Mouse (Mus musculus): Measurements from ENCODE around the gene Lce1h. TPM values are rescaled to one million over a fixed set of nuclear protein-coding genes. Genes with fewer than 3 reads are reported as not detected.

The Lce1h gene
- polyA plus RNA-seq (2017; shearing (Covaris generic)) = not detected

DNA sequence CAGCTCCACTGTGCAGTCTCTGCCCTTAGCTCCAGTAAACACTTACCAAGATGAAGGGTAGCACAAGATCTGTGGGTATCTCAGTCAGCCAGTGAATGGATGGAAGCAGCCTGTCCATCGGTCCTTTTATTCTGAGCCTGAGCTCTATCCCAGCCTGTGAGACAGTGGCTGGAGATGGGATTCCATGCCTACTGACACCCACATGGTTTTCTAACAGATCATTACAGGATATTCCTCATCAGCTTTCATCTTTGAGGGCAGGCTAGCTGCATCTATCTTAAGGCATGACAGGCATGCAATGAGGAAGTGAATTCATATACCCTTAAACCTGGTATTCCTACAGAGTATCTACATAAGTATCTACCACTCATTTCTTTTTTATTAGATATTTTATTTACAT is at the start of gene Lce1h:
Gene Lce1h (minus strand): TSS at position 101 of the 400 bp plus-strand sequence.

GRCm38 (mm10) chr3:92807791-92808190 is 42.9 kb upstream of the Lce1h start, which contains the start of gene Lce1k:
Gene Lce1k (minus strand): TSS chr3:92807891.

GRCm38 (mm10) chr3:92790414-92790813 is 25.5 kb upstream of the Lce1h start, which contains the start of gene Lce1j:
Gene Lce1j (minus strand): TSS chr3:92790514.

DNA sequence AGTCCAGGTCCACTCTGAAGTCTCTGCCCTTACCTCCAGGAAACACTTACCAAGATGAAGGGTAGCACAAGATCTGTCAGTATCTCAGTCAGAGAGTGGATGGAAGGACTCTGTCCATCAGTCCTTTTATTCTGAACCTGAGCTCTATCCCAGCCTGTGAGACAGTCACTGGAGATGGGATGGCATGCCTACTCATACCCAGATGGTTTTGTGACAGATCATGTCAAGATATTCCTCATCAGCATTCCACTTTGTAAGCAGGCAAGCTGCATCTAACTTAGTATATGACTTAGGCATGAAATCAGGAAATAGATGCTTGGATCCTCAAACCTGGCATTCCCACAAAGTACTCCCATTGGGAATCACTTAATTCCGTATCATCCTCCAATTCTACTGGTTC is 13.9 kb upstream of the Lce1h start, which contains the start of gene Lce1i:
Gene Lce1i (minus strand): TSS at position 101 of the 400 bp plus-strand sequence.

DNA sequence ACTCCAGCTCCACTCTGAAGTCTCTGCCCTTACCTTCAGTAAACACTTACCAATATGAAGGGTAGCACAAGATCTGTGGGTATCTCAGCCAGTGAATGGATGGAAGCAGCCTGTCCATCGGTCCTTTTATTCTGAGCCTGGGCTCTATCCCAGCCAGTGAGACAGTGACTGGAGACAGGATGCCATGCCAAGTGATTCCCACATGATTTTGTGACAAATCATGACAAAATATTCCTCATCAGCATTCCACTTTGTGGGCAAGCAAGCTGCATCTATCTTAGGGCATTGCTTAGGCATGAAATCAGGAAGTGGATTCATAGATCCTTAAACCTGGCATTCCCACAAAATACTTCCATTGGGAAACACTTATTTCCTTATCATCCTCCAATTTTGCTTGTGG is 12.6 kb downstream of the Lce1h start, which contains the start of gene Lce1g:
Gene Lce1g (minus strand): TSS at position 101 of the 400 bp plus-strand sequence.

DNA sequence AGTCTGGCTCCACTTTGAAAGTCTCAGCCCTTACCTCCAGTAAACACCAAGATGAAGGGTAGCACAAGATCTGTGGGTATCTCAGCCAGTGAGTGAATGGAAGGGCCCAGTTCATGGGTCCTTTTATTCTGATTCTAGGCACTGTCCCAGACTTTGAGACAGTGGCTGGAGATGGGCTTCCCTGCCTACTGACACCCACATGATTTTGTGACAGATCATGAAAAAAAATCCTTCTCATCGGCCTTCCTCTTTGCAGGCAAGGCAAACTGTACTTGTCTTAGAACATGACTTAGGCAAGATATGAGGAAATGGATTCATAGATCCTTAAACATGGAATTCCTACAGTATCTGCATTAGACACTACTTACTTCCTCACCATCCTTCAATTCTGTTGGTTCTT is 25.9 kb downstream of the Lce1h start, which contains the start of gene Gm38119:
Gene Gm38119 (minus strand): TSS at position 101 of the 400 bp plus-strand sequence.

GRCm38 (mm10) chr3:92720250-92720649 is 44.6 kb downstream of the Lce1h start, which contains the start of gene Lce1f:
Gene Lce1f (minus strand): TSS chr3:92720350.

Other genes starting within 250 kb of the Lce1h start
- gene 2310046K23Rik, start 230.6 kb downstream of the Lce1h start, polyA plus RNA-seq (2017; shearing (Covaris generic)) = not detected
- gene Ivl, start 191.3 kb downstream of the Lce1h start, polyA plus RNA-seq (2017; shearing (Covaris generic)) = not detected
- not detected for gene Smcp, start 176.1 kb downstream of the Lce1h start, polyA plus RNA-seq (2017; shearing (Covaris generic))
- not detected for gene 2210017I01Rik, start 157.6 kb downstream of the Lce1h start, polyA plus RNA-seq (2017; shearing (Covaris generic))
- not detected for gene Lce6a, start 143.4 kb downstream of the Lce1h start, polyA plus RNA-seq (2017; shearing (Covaris generic))
- not detected for gene Lce1a1, start 116.8 kb downstream of the Lce1h start, polyA plus RNA-seq (2017; shearing (Covaris generic))
- gene Lce1b, start 108.1 kb downstream of the Lce1h start, polyA plus RNA-seq (2017; shearing (Covaris generic)) = not detected
- gene Lce1a2, start 94.8 kb downstream of the Lce1h start, polyA plus RNA-seq (2017; shearing (Covaris generic)) = not detected
- not detected for gene Lce1c, start 85.8 kb downstream of the Lce1h start, polyA plus RNA-seq (2017; shearing (Covaris generic))
- not detected for gene Lce1d, start 77.9 kb downstream of the Lce1h start, polyA plus RNA-seq (2017; shearing (Covaris generic))
- gene Lce1e, start 56.0 kb downstream of the Lce1h start, polyA plus RNA-seq (2017; shearing (Covaris generic)) = not detected
- gene Lce1f, start 44.7 kb downstream of the Lce1h start, polyA plus RNA-seq (2017; shearing (Covaris generic)) = not detected
- gene Gm38119, start 26.0 kb downstream of the Lce1h start, polyA plus RNA-seq (2017; shearing (Covaris generic)) = not detected
- gene Lce1g, start 12.7 kb downstream of the Lce1h start, polyA plus RNA-seq (2017; shearing (Covaris generic)) = not detected
- not detected for gene Lce1i, start 13.8 kb upstream of the Lce1h start, polyA plus RNA-seq (2017; shearing (Covaris generic))
- not detected for gene Lce1j, start 25.4 kb upstream of the Lce1h start, polyA plus RNA-seq (2017; shearing (Covaris generic))
- gene Lce1k, start 42.8 kb upstream of the Lce1h start, polyA plus RNA-seq (2017; shearing (Covaris generic)) = not detected
- not detected for gene Kprp, start 62.2 kb upstream of the Lce1h start, polyA plus RNA-seq (2017; shearing (Covaris generic))
- not detected for gene Lce1l, start 86.2 kb upstream of the Lce1h start, polyA plus RNA-seq (2017; shearing (Covaris generic))
- under 1 TPM in 1 of 2 experiments, not detected in 1; 0.53 TPM for gene 2310050C09Rik, start 105.2 kb upstream of the Lce1h start, polyA plus RNA-seq (2017; shearing (Covaris generic))
- not detected for gene Lce3a, start 161.2 kb upstream of the Lce1h start, polyA plus RNA-seq (2017; shearing (Covaris generic))
- not detected for gene Lce3b, start 167.9 kb upstream of the Lce1h start, polyA plus RNA-seq (2017; shearing (Covaris generic))
- gene Lce3c, start 179.4 kb upstream of the Lce1h start, polyA plus RNA-seq (2017; shearing (Covaris generic)) = not detected
- gene Lce3d, start 192.3 kb upstream of the Lce1h start, polyA plus RNA-seq (2017; shearing (Covaris generic)) = under 1 TPM in 1 of 2 experiments, not detected in 1; 0.34 TPM
- not detected for gene Lce3e, start 202.0 kb upstream of the Lce1h start, polyA plus RNA-seq (2017; shearing (Covaris generic))
- gene Lce3f, start 227.2 kb upstream of the Lce1h start, polyA plus RNA-seq (2017; shearing (Covaris generic)) = not detected